Mouse (Mus musculus) midbrain, embryonic 14.5 days (tissue): ENCODE results near the gene Prrc2a. TPM values are rescaled to one million over a fixed set of nuclear protein-coding genes. Genes with fewer than 3 reads are reported as not detected.

ENCODE experiments used
- ATAC-seq: fragments of 200-750 bp; cut with Nextera tagmentation; 2 replicates; pipeline ENCODE4 v1.8.0; 2017; ENCODE audit warnings: moderate number of reproducible peaks, moderate library complexity; ENCODE audit not compliant: low FRiP score, low TSS enrichment
- DNase-seq: peaks from one replicate; pipeline ENCODE4 v3.0.0-alpha.2; 2015
- H3K27ac ChIP-seq: fragments of 300-500 bp; sonication (generic); replicated peaks from 2 replicates; pipeline ENCODE4 v1.5.1; 2014; ENCODE audit warnings: mild to moderate bottlenecking, low read depth, low read length, moderate library complexity
- H3K27me3 ChIP-seq: fragments of 300-500 bp; sonication (generic); 2 replicates; pipeline ENCODE4 v1.6.1; 2014; ENCODE audit warnings: low read length, control low read depth, mixed read lengths; ENCODE audit not compliant: control insufficient read depth, insufficient read depth
- H3K36me3 ChIP-seq: fragments of 300-500 bp; sonication (generic); 2 replicates; pipeline ENCODE4 v1.6.1; 2014; ENCODE audit warnings: low read length, control low read depth; ENCODE audit not compliant: control insufficient read depth, insufficient read depth
- H3K4me1 ChIP-seq: fragments of 300-500 bp; sonication (generic); 2 replicates; pipeline ENCODE4 v1.6.1; 2014; ENCODE audit warnings: mild to moderate bottlenecking, antibody characterized with exemption, low read length, control low read depth; ENCODE audit not compliant: control insufficient read depth, insufficient read depth
- H3K4me2 ChIP-seq: fragments of 300-500 bp; sonication (generic); 2 replicates; pipeline ENCODE4 v1.6.1; 2014; ENCODE audit warnings: mild to moderate bottlenecking, low read length, moderate library complexity
- H3K4me3 ChIP-seq: fragments of 300-500 bp; sonication (generic); replicated peaks from 2 replicates; pipeline ENCODE4 v1.5.1; 2014; ENCODE audit warnings: low read depth, low read length
- H3K9ac ChIP-seq: fragments of 300-500 bp; sonication (generic); replicated peaks from 2 replicates; pipeline ENCODE4 v1.6.1; 2014; ENCODE audit warnings: mild to moderate bottlenecking, low read length, moderate library complexity
- H3K9me3 ChIP-seq: fragments of 300-500 bp; sonication (generic); 2 replicates; pipeline ENCODE4 v1.6.1; 2016; ENCODE audit warnings: low read length, control low read depth, mixed read lengths; ENCODE audit not compliant: control insufficient read depth
- WGBS: fragments of 180-500 bp; shearing (Covaris S2); extraction: QIAGEN DNeasy Blood & Tissue Kit; methylation state at CpG from one replicate; pipeline ENCODE4 v1.1.7; 2014; 5-methylcytosine and 5-hydroxymethylcytosine counted together
- polyA plus RNA-seq: library from polyadenylated mRNA; unstranded; fragments of >200 nt; fragmentation: Nextera tagmentation; extraction: Ambion mirVana; gene quantifications from 2 replicates; pipeline ENCODE4 v1.2.1, GENCODE M21; 2014

The Prrc2a gene
- polyA plus RNA-seq, 1 experiment from 2014 or later = 194 TPM

DNA sequence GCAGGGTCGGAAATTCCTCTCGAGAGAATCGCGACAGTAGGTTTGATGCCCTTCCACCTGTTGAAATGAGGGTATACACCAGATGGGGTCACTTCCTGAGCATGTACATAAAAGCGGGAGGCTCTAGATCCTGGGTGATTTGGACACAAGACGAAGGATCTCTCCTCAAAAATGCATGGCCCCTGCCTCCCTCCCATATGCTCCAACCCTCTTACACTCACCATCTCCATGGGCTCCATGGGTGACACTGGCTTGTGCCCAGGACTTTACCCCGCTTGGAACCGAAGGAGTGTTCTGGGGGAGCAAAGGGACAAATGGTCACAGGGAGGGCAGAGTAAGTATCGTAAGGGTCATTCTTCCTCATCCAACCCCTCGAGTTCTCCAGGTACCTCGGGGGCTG is 3.3 kb downstream of the Prrc2a start:
- Histone ChIP-seq H3K4me1 (peaks cover 29% of the 10 kb centered on the region), H3K4me3 (no peak overlapping the region), H3K27me3 (no peaks in the 10 kb centered on the region), H3K36me3 (peaks cover 59% of the 10 kb centered on the region), H3K9ac (no peak overlapping the region), H3K9me3 (no peaks in the 10 kb centered on the region), H3K27ac (no peak overlapping the region), H3K4me2 (peak overlapping the region; percentile 98; the same call in 1 of the 2 replicates)
- WGBS = 89% methylated on average over 11 of the region's 11 CpGs
- ATAC-seq (no peak), DNase-seq (no peak)

GRCm38 (mm10) chr17:35159638-35160037 is 5.1 kb downstream of the Prrc2a start:
- no peak overlapping the region for H3K4me2 ChIP-seq
- ATAC-seq (no peak), DNase-seq (no peak)
- 84% methylated on average over 7 of the region's 7 CpGs for WGBS
- peaks cover 77% of the 10 kb centered on the region for H3K36me3 ChIP-seq
- H3K27me3 ChIP-seq = no peaks in the 10 kb centered on the region
- no peak overlapping the region for H3K4me3 ChIP-seq
- H3K9me3 ChIP-seq = no peaks in the 10 kb centered on the region
- H3K9ac ChIP-seq = no peak overlapping the region
- peaks cover 21% of the 10 kb centered on the region for H3K4me1 ChIP-seq
- H3K27ac ChIP-seq = no peak overlapping the region

DNA sequence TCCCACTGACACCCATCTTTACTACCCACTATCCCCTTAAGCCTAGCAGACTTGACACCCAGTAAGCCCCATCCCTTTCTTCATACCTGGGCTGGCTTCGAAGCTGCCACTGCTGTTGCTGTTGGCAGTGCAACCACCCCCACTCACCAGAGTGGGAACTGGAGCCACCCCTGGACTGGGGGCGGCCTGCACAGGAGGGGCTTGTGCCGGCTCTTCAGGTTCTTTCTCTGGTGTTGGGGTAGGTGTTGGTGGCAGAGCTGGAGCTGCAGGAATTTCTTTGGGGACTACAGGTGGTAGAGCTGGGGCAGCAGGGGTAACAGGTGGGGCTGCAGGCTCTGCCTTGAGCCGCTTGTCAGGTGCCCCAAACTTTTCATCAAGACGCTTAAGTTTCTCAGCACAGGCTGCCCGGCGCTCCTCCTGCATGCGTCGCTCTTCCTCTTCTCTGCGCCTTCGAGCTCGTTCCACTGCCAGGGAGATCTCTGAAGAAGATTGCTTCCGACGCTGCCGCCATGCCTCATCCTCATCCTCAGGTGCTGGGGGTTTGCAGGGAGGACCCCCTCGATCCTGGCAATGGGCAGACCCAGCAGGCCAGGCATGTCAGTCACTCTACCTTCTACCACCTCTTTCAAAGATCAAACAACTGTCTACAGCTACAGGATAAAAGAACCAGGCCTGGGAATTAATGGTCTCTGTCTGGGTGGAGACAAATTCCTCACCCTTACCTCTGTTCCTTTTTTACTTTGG is 5.7 kb downstream of the Prrc2a start:
- no peak overlapping the region for H3K4me3 ChIP-seq
- no peak overlapping the region for H3K9ac ChIP-seq
- 91% methylated on average over 16 of the region's 16 CpGs for WGBS
- ATAC-seq (no peak), DNase-seq (no peak)
- peaks cover 21% of the 10 kb centered on the region for H3K4me1 ChIP-seq
- no peak overlapping the region for H3K27ac ChIP-seq
- H3K4me2 ChIP-seq = no peak overlapping the region
- H3K9me3 ChIP-seq = no peaks in the 10 kb centered on the region
- H3K36me3 ChIP-seq = peaks cover 83% of the 10 kb centered on the region
- no peaks in the 10 kb centered on the region for H3K27me3 ChIP-seq

DNA sequence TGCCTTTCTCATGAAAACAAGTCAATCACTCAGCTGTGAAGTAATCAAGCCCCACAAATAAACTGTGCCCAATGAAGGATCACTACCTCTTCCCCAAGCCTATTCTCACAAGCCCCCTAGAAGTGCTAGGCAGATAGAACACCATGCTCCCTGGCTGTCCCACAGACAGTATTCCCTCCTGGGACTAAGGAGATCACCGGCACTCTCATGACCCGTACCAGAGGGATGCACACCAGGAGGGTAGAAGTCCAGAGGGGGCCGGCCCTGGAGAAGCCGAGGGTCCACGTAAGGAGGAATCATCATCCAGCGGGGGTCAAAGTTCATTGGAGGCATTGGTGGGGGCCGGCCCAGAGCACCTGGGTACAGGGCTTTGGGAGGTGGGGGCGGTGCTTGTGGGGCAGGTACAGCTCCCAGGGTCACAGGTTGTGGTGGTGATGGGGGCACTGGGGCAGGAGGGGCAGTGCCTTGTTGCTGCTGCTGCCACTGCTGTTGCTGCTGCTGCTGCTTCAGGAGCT is 7.0 kb downstream of the Prrc2a start:
- peaks cover 96% of the 10 kb centered on the region for H3K36me3 ChIP-seq
- ATAC-seq = no peak
- no peak for DNase-seq
- 95% methylated on average over 8 of the region's 8 CpGs for WGBS
- H3K27ac ChIP-seq = no peak overlapping the region
- no peak overlapping the region for H3K9ac ChIP-seq
- peaks cover 13% of the 10 kb centered on the region for H3K4me1 ChIP-seq
- H3K9me3 ChIP-seq = no peaks in the 10 kb centered on the region
- no peak overlapping the region for H3K4me2 ChIP-seq
- H3K4me3 ChIP-seq = no peak overlapping the region
- no peaks in the 10 kb centered on the region for H3K27me3 ChIP-seq

GRCm38 (mm10) chr17:35157254-35157653 is 7.4 kb downstream of the Prrc2a start:
- Histone ChIP-seq H3K9ac (no peak overlapping the region), H3K4me2 (no peak overlapping the region), H3K27me3 (no peaks in the 10 kb centered on the region), H3K4me1 (peaks cover 8% of the 10 kb centered on the region), H3K36me3 (peaks cover 100% of the 10 kb centered on the region), H3K27ac (no peak overlapping the region), H3K4me3 (no peak overlapping the region), H3K9me3 (no peaks in the 10 kb centered on the region)
- WGBS = 91% methylated on average over 8 of the region's 8 CpGs
- no peak for DNase-seq
- ATAC-seq = no peak

- Histone ChIP-seq H3K4me3 (no peak overlapping the region), H3K27ac (no peak overlapping the region), H3K4me1 (peaks cover 2% of the 10 kb centered on the region; the same call in 1 of the 2 replicates), H3K9ac (no peak overlapping the region), H3K4me2 (no peak overlapping the region), H3K9me3 (no peaks in the 10 kb centered on the region), H3K27me3 (no peaks in the 10 kb centered on the region), H3K36me3 (peaks cover 100% of the 10 kb centered on the region)
- DNase-seq = no peak
- ATAC-seq = no peak
- WGBS = 92% methylated on average over 33 of the region's 33 CpGs
Measured at GRCm38 (mm10) chr17:35156461-35157200, 8.1 kb downstream of the Prrc2a start.

GRCm38 (mm10) chr17:35155451-35155850 is 9.2 kb downstream of the Prrc2a start:
- Histone ChIP-seq H3K4me1 (no peaks in the 10 kb centered on the region), H3K27me3 (no peaks in the 10 kb centered on the region), H3K9ac (no peak overlapping the region), H3K27ac (no peak overlapping the region), H3K4me2 (no peak overlapping the region), H3K4me3 (no peak overlapping the region), H3K9me3 (no peaks in the 10 kb centered on the region), H3K36me3 (peaks cover 99% of the 10 kb centered on the region)
- DNase-seq (no peak), ATAC-seq (no peak)
- 94% methylated on average over 12 of the region's 12 CpGs for WGBS

DNA sequence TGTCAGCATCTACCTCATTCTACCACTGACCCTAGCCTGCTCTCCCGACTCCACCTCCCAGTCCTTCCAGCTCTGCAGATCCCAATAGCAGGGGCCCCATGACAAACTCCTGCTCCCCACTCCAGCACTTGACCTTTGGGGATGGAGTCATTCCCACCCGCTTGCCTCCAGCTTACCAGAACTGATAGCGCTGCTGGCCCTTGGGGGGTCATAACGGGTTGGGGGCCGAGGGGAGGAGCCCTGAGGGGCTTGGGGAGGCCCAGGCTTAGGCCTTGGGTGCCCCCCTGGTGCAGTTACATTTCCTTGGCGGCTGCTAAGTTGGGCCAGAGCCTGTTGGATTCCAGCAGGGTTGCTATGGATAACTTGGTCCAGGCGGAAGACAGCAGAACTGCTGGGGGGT is 10.1 kb downstream of the Prrc2a start:
- Histone ChIP-seq H3K9ac (no peak overlapping the region), H3K4me3 (no peak overlapping the region), H3K4me2 (no peak overlapping the region), H3K36me3 (peaks cover 99% of the 10 kb centered on the region), H3K9me3 (no peaks in the 10 kb centered on the region), H3K27ac (no peak overlapping the region), H3K27me3 (no peaks in the 10 kb centered on the region), H3K4me1 (no peaks in the 10 kb centered on the region)
- no peak for DNase-seq
- 78% methylated on average over 7 of the region's 7 CpGs for WGBS
- no peak for ATAC-seq
